Mouse (Mus musculus): ENCODE measurements at regions not wholly inside any gene's neighbourhood (a gene's known extent, or its start where the extent isn't known, plus 50 kb on each side); places are given as distances from the start of the nearest gene placed in this dataset.

- 82% methylated on average over 5 of the region's 5 CpGs for WGBS
- ATAC-seq (ENCODE audit: low FRiP score), result no peak
- no peak for DNase-seq (ENCODE audit: low spot score)
- Histone ChIP-seq H3K9me3 (ENCODE audit: control insufficient read depth, low read length) (no peaks in the 10 kb centered on the region), H3K27me3 (ENCODE audit: control insufficient read depth, insufficient read depth, low read length) (no peaks in the 10 kb centered on the region), H3K9ac (ENCODE audit: low read depth, low read length) (no peak overlapping the region), H3K36me3 (ENCODE audit: control insufficient read depth, insufficient read depth, low read length) (no peaks in the 10 kb centered on the region), H3K4me2 (replicated peaks; ENCODE audit: low read depth, low read length) (no peak overlapping the region), H3K4me1 (replicated peaks; ENCODE audit: control insufficient read depth, insufficient read depth, low read length) (no peaks in the 10 kb centered on the region), H3K27ac (ENCODE audit: low read depth, low read length) (no peak overlapping the region), H3K4me3 (ENCODE audit: low read depth, low read length) (no peak overlapping the region)
Measured at GRCm38 (mm10) chr2:171605064-171605463, 438.2 kb downstream of the Cbln4 start.

- Histone ChIP-seq H3K4me3 (ENCODE audit: low read depth, low read length) (no peak overlapping the region), H3K4me1 (replicated peaks; ENCODE audit: control insufficient read depth, insufficient read depth, low read length) (no peaks in the 10 kb centered on the region), H3K9me3 (ENCODE audit: control insufficient read depth, low read length) (no peaks in the 10 kb centered on the region), H3K36me3 (ENCODE audit: control insufficient read depth, insufficient read depth, low read length) (no peaks in the 10 kb centered on the region), H3K27ac (ENCODE audit: low read depth, low read length) (no peak overlapping the region), H3K4me2 (replicated peaks; ENCODE audit: low read depth, low read length) (no peak overlapping the region), H3K27me3 (ENCODE audit: control insufficient read depth, insufficient read depth, low read length) (no peaks in the 10 kb centered on the region), H3K9ac (ENCODE audit: low read depth, low read length) (no peak overlapping the region)
- DNase-seq (ENCODE audit: low spot score) (no peak), ATAC-seq (ENCODE audit: low FRiP score) (no peak)
- WGBS, result 77% methylated on average over 5 of the region's 5 CpGs
Measured at GRCm38 (mm10) chr2:171595240-171595639, 448.0 kb downstream of the Cbln4 start.

- 0 out of 2 replicates have a peak overlapping the region, but pooled peaks have one; percentile 12 for H3K27ac ChIP-seq (ENCODE audit: low read depth, low read length)
- no peaks in the 10 kb centered on the region for H3K4me1 ChIP-seq (replicated peaks; ENCODE audit: control insufficient read depth, insufficient read depth, low read length)
- no peaks in the 10 kb centered on the region for H3K27me3 ChIP-seq (ENCODE audit: control insufficient read depth, insufficient read depth, low read length)
- H3K9ac ChIP-seq (ENCODE audit: low read depth, low read length), result no peak overlapping the region
- DNase-seq (ENCODE audit: low spot score) (peak; percentile 42), ATAC-seq (ENCODE audit: low FRiP score) (peak; percentile 73)
- H3K36me3 ChIP-seq (ENCODE audit: control insufficient read depth, insufficient read depth, low read length), result no peaks in the 10 kb centered on the region
- 39% methylated on average over 3 of the region's 3 CpGs for WGBS
- no peak overlapping the region for H3K4me2 ChIP-seq (replicated peaks; ENCODE audit: low read depth, low read length)
- no peak overlapping the region for H3K4me3 ChIP-seq (ENCODE audit: low read depth, low read length)
- H3K9me3 ChIP-seq (ENCODE audit: control insufficient read depth, low read length), result no peaks in the 10 kb centered on the region
Measured at GRCm38 (mm10) chr2:171593884-171594283, 449.4 kb downstream of the Cbln4 start.

GRCm38 (mm10) chr2:171592315-171592714 lies 451.0 kb downstream of the Cbln4 start:
- H3K9ac ChIP-seq (ENCODE audit: low read depth, low read length), result no peak overlapping the region
- no peak overlapping the region for H3K4me2 ChIP-seq (replicated peaks; ENCODE audit: low read depth, low read length)
- H3K36me3 ChIP-seq (ENCODE audit: control insufficient read depth, insufficient read depth, low read length), result no peaks in the 10 kb centered on the region
- no peaks in the 10 kb centered on the region for H3K4me1 ChIP-seq (replicated peaks; ENCODE audit: control insufficient read depth, insufficient read depth, low read length)
- no peaks in the 10 kb centered on the region for H3K9me3 ChIP-seq (ENCODE audit: control insufficient read depth, low read length)
- WGBS, result 84% methylated on average over 6 of the region's 6 CpGs
- H3K27me3 ChIP-seq (ENCODE audit: control insufficient read depth, insufficient read depth, low read length), result no peaks in the 10 kb centered on the region
- H3K4me3 ChIP-seq (ENCODE audit: low read depth, low read length), result no peak overlapping the region
- ATAC-seq (ENCODE audit: low FRiP score) (no peak), DNase-seq (ENCODE audit: low spot score) (no peak)
- no peak overlapping the region for H3K27ac ChIP-seq (ENCODE audit: low read depth, low read length)

- DNase-seq (ENCODE audit: low spot score), result peak; percentile 40
- H3K27ac ChIP-seq (ENCODE audit: low read depth, low read length), result peak overlapping the region; percentile 51; the same call in 1 of the 2 replicates
Measured at GRCm38 (mm10) chr2:171588158-171588557, 455.1 kb downstream of the Cbln4 start.

GRCm38 (mm10) chr2:171587635-171588034 lies 455.6 kb downstream of the Cbln4 start:
- H3K27me3 ChIP-seq (ENCODE audit: control insufficient read depth, insufficient read depth, low read length), result no peaks in the 10 kb centered on the region
- peak; percentile 91 for ATAC-seq (ENCODE audit: low FRiP score)
- DNase-seq (ENCODE audit: low spot score), result peak; percentile 71
- H3K27ac ChIP-seq (ENCODE audit: low read depth, low read length), result peak overlapping the region; percentile 51; the same call in 1 of the 2 replicates
- H3K4me3 ChIP-seq (ENCODE audit: low read depth, low read length), result no peak overlapping the region
- H3K9ac ChIP-seq (ENCODE audit: low read depth, low read length), result no peak overlapping the region
- no peaks in the 10 kb centered on the region for H3K9me3 ChIP-seq (ENCODE audit: control insufficient read depth, low read length)
- no peaks in the 10 kb centered on the region for H3K36me3 ChIP-seq (ENCODE audit: control insufficient read depth, insufficient read depth, low read length)
- no peaks in the 10 kb centered on the region for H3K4me1 ChIP-seq (replicated peaks; ENCODE audit: control insufficient read depth, insufficient read depth, low read length)
- 34% methylated on average over 9 of the region's 9 CpGs for WGBS
- H3K4me2 ChIP-seq (replicated peaks; ENCODE audit: low read depth, low read length), result no peak overlapping the region; the same call in 1 of the 2 replicates

More at GRCm38 (mm10) chr2:171588158-171588557, 455.1 kb downstream of the Cbln4 start:
- H3K4me2 ChIP-seq (replicated peaks; ENCODE audit: low read depth, low read length), result no peak overlapping the region; the same call in 1 of the 2 replicates
- no peak overlapping the region for H3K9ac ChIP-seq (ENCODE audit: low read depth, low read length)
- H3K9me3 ChIP-seq (ENCODE audit: control insufficient read depth, low read length), result no peaks in the 10 kb centered on the region
- H3K4me3 ChIP-seq (ENCODE audit: low read depth, low read length), result no peak overlapping the region
- H3K27me3 ChIP-seq (ENCODE audit: control insufficient read depth, insufficient read depth, low read length), result no peaks in the 10 kb centered on the region
- H3K4me1 ChIP-seq (replicated peaks; ENCODE audit: control insufficient read depth, insufficient read depth, low read length), result no peaks in the 10 kb centered on the region
- ATAC-seq (ENCODE audit: low FRiP score), result peak; percentile 83
- WGBS, result 35% methylated on average over 4 of the region's 4 CpGs
- no peaks in the 10 kb centered on the region for H3K36me3 ChIP-seq (ENCODE audit: control insufficient read depth, insufficient read depth, low read length)

GRCm38 (mm10) chr2:171586853-171587220 lies 456.4 kb downstream of the Cbln4 start:
- Histone ChIP-seq H3K9ac (ENCODE audit: low read depth, low read length) (no peak overlapping the region), H3K9me3 (ENCODE audit: control insufficient read depth, low read length) (no peaks in the 10 kb centered on the region), H3K4me3 (ENCODE audit: low read depth, low read length) (no peak overlapping the region), H3K36me3 (ENCODE audit: control insufficient read depth, insufficient read depth, low read length) (no peaks in the 10 kb centered on the region), H3K27me3 (ENCODE audit: control insufficient read depth, insufficient read depth, low read length) (no peaks in the 10 kb centered on the region), H3K4me2 (replicated peaks; ENCODE audit: low read depth, low read length) (no peak overlapping the region), H3K4me1 (replicated peaks; ENCODE audit: control insufficient read depth, insufficient read depth, low read length) (no peaks in the 10 kb centered on the region), H3K27ac (ENCODE audit: low read depth, low read length) (no peak overlapping the region)
- DNase-seq (ENCODE audit: low spot score), result no peak
- ATAC-seq (ENCODE audit: low FRiP score), result no peak
- WGBS, result 97% methylated on average over 4 of the region's 4 CpGs

GRCm38 (mm10) chr2:171586217-171586852 lies 456.9 kb downstream of the Cbln4 start:
- Histone ChIP-seq H3K27me3 (ENCODE audit: control insufficient read depth, insufficient read depth, low read length) (no peaks in the 10 kb centered on the region), H3K27ac (ENCODE audit: low read depth, low read length) (no peak overlapping the region), H3K9me3 (ENCODE audit: control insufficient read depth, low read length) (no peaks in the 10 kb centered on the region), H3K4me3 (ENCODE audit: low read depth, low read length) (no peak overlapping the region), H3K9ac (ENCODE audit: low read depth, low read length) (no peak overlapping the region), H3K4me2 (replicated peaks; ENCODE audit: low read depth, low read length) (no peak overlapping the region), H3K4me1 (replicated peaks; ENCODE audit: control insufficient read depth, insufficient read depth, low read length) (no peaks in the 10 kb centered on the region), H3K36me3 (ENCODE audit: control insufficient read depth, insufficient read depth, low read length) (no peaks in the 10 kb centered on the region)
- ATAC-seq (ENCODE audit: low FRiP score), result no peak
- no peak for DNase-seq (ENCODE audit: low spot score)
- WGBS, result 92% methylated on average over 6 of the region's 6 CpGs

GRCm38 (mm10) chr2:171574360-171574759 lies 468.9 kb downstream of the Cbln4 start:
- Histone ChIP-seq H3K27ac (ENCODE audit: low read depth, low read length) (no peak overlapping the region), H3K9me3 (ENCODE audit: control insufficient read depth, low read length) (no peaks in the 10 kb centered on the region), H3K4me2 (replicated peaks; ENCODE audit: low read depth, low read length) (no peak overlapping the region), H3K9ac (ENCODE audit: low read depth, low read length) (no peak overlapping the region), H3K4me1 (replicated peaks; ENCODE audit: control insufficient read depth, insufficient read depth, low read length) (no peaks in the 10 kb centered on the region), H3K27me3 (ENCODE audit: control insufficient read depth, insufficient read depth, low read length) (no peaks in the 10 kb centered on the region), H3K4me3 (ENCODE audit: low read depth, low read length) (no peak overlapping the region), H3K36me3 (ENCODE audit: control insufficient read depth, insufficient read depth, low read length) (no peaks in the 10 kb centered on the region)
- ATAC-seq (ENCODE audit: low FRiP score), result no peak
- WGBS, result 35% methylated on average over 3 of the region's 3 CpGs
- DNase-seq (ENCODE audit: low spot score), result peak; percentile 22
